Mouse (Mus musculus) T-helper 17 cell (primary cell): ENCODE data around the gene Ctnna2.

Experiments used
- in situ Hi-C, 2 experiments: fragments of 300-600 bp; cut with MboI, MseI; formaldehyde crosslinking; loops; 1 replicate in 1 of 2; 2 replicates in 1 of 2; pipeline ENCODE4 v1.15.1; 2025; ENCODE audit warnings: high pct_unique_total_duplicates in 2 of 2

The Ctnna2 gene

GRCm38 (mm10) chr6:77286317-77286716 is 693.2 kb downstream of the Ctnna2 start:
- in situ Hi-C loops: loop anchor here in 1 of 2 experiments (10.0 kb wide), 1 partner anchor 568 kb away; no protein-coding TSS in a partner anchor

- in situ Hi-C loops: no loop called here
Measured at GRCm38 (mm10) chr6:77278794-77279193, 700.7 kb downstream of the Ctnna2 start.

- in situ Hi-C loops: no loop called here
Measured at GRCm38 (mm10) chr6:77265163-77265562, 714.3 kb downstream of the Ctnna2 start.

GRCm38 (mm10) chr6:77257358-77258105 is 722.0 kb downstream of the Ctnna2 start:
- in situ Hi-C loops: no loop called here

- in situ Hi-C loops: no loop called here
Measured at GRCm38 (mm10) chr6:77256348-77256747, 723.2 kb downstream of the Ctnna2 start.

GRCm38 (mm10) chr6:77253480-77253879 is 726.0 kb downstream of the Ctnna2 start:
- in situ Hi-C loops: no loop called here

GRCm38 (mm10) chr6:77243541-77244231 is 735.8 kb downstream of the Ctnna2 start:
- in situ Hi-C loops: no loop called here

GRCm38 (mm10) chr6:77242601-77243406 is 736.7 kb downstream of the Ctnna2 start, which contains the start of gene Lrrtm1:
Gene Lrrtm1, plus strand, starts transcription at chr6:77242689.
- in situ Hi-C loops: no loop called here

GRCm38 (mm10) chr6:77240426-77240825 is 739.1 kb downstream of the Ctnna2 start:
- in situ Hi-C loops: no loop called here

- in situ Hi-C loops: no loop called here
Measured at GRCm38 (mm10) chr6:77222849-77223638, 756.5 kb downstream of the Ctnna2 start.

GRCm38 (mm10) chr6:77220776-77221175 is 758.7 kb downstream of the Ctnna2 start:
- in situ Hi-C loops: no loop called here

GRCm38 (mm10) chr6:77218875-77219274 is 760.6 kb downstream of the Ctnna2 start:
- in situ Hi-C loops: no loop called here

- in situ Hi-C loops: no loop called here
Measured at GRCm38 (mm10) chr6:77215322-77215721, 764.2 kb downstream of the Ctnna2 start.

- in situ Hi-C loops: no loop called here
Measured at GRCm38 (mm10) chr6:77213757-77214409, 765.6 kb downstream of the Ctnna2 start.

- in situ Hi-C loops: no loop called here
Measured at GRCm38 (mm10) chr6:77209929-77210328, 769.6 kb downstream of the Ctnna2 start.

- in situ Hi-C loops: no loop called here
Measured at GRCm38 (mm10) chr6:77209183-77209582, 770.3 kb downstream of the Ctnna2 start.

GRCm38 (mm10) chr6:77199375-77199774 is 780.1 kb downstream of the Ctnna2 start:
- in situ Hi-C loops: no loop called here

GRCm38 (mm10) chr6:77196650-77197049 is 782.8 kb downstream of the Ctnna2 start:
- in situ Hi-C loops: no loop called here

GRCm38 (mm10) chr6:77191635-77192034 is 787.9 kb downstream of the Ctnna2 start:
- in situ Hi-C loops: no loop called here

GRCm38 (mm10) chr6:77188628-77189027 is 790.9 kb downstream of the Ctnna2 start:
- in situ Hi-C loops: no loop called here

GRCm38 (mm10) chr6:77185751-77186150 is 793.7 kb downstream of the Ctnna2 start:
- in situ Hi-C loops: no loop called here
